ENCODE assay signal across 7 mouse cellular contexts in genomic region chr4:117914031-117914430, GRCm38 (mm10). TPM values are rescaled to one million over a fixed set of nuclear protein-coding genes. Genes with fewer than 3 reads are reported as not detected.
A peak's percentile ranks its signal among the peaks of the same experiment; 100 is the strongest.
DNase-seq lines count a peak whose midpoint lies in the region; ATAC-seq and TF ChIP-seq lines count a peak whose summit lies in the region.

No protein-coding gene starts in this region.

- no peak for DNase-seq in embryonic facial prominence, embryonic 14.5 days (ENCODE audit: low spot score)
- DNase-seq in hindbrain, embryonic 14.5 days (ENCODE audit: low spot score): no peak
- no peak for DNase-seq in midbrain, postnatal 0 days (ENCODE audit: low spot score)
- no peak for DNase-seq in right cerebral cortex, postnatal 14 days
- DNase-seq in ovary, postnatal 10 days (ENCODE audit: low spot score): no peak

- peak overlapping the region; percentile 87 for H3K4me2 ChIP-seq in embryonic facial prominence, embryonic 14.5 days (ENCODE audit: low read depth, low read length)
- H3K4me2 ChIP-seq in hindbrain, embryonic 14.5 days (replicated peaks): peak overlapping the region; percentile 98
- H3K4me2 ChIP-seq in midbrain, postnatal 0 days (ENCODE audit: low read depth, low read length, poor library complexity, severe bottlenecking): peak overlapping the region; percentile 84

- peak overlapping the region; percentile 98 for H3K4me3 ChIP-seq in megakaryocyte, embryonic 14.5 days (replicated peaks)
- H3K4me3 ChIP-seq in embryonic facial prominence, embryonic 14.5 days (ENCODE audit: low read depth, low read length): peak overlapping the region; percentile 71
- H3K4me3 ChIP-seq in hindbrain, embryonic 14.5 days (replicated peaks; ENCODE audit: low read length): peak overlapping the region; percentile 83
- H3K4me3 ChIP-seq in midbrain, postnatal 0 days (ENCODE audit: low read depth, low read length): peak overlapping the region; percentile 68

- ATAC-seq in megakaryocyte, adult 5-6 weeks (ENCODE audit: poor library complexity, severe bottlenecking): no peak
- no peak for ATAC-seq in embryonic facial prominence, embryonic 14.5 days (ENCODE audit: low read depth)
- no peak; the same call in 1 of the 2 replicates for ATAC-seq in hindbrain, embryonic 14.5 days (ENCODE audit: low FRiP score)
- ATAC-seq in midbrain, postnatal 0 days (ENCODE audit: low FRiP score): 0 out of 2 replicates have a peak, but pooled peaks have one; percentile 2

- peak overlapping the region; percentile 82 for H3K9ac ChIP-seq in embryonic facial prominence, embryonic 14.5 days (ENCODE audit: low read depth, low read length)
- H3K9ac ChIP-seq in hindbrain, embryonic 14.5 days: peak overlapping the region; percentile 75
- peak overlapping the region; percentile 75 for H3K9ac ChIP-seq in midbrain, postnatal 0 days (replicated peaks; ENCODE audit: low read length, poor library complexity, severe bottlenecking)

- TF ChIP-seq CTCF in midbrain, postnatal 0 days (IDR thresholded peaks at IDR 0.05): no peak

- H3K27me3 ChIP-seq in megakaryocyte, embryonic 14.5 days (replicated peaks): no peaks in the 10 kb centered on the region
- no peaks in the 10 kb centered on the region for H3K27me3 ChIP-seq in embryonic facial prominence, embryonic 14.5 days (replicated peaks; ENCODE audit: control insufficient read depth, insufficient read depth, low read length)
- no peaks in the 10 kb centered on the region for H3K27me3 ChIP-seq in hindbrain, embryonic 14.5 days (ENCODE audit: control insufficient read depth, insufficient read depth, low read length)
- H3K27me3 ChIP-seq in midbrain, postnatal 0 days (ENCODE audit: insufficient read depth, low read length): no peaks in the 10 kb centered on the region

- peaks cover 81% of the 10 kb centered on the region for H3K4me1 ChIP-seq in megakaryocyte, embryonic 14.5 days
- H3K4me1 ChIP-seq in embryonic facial prominence, embryonic 14.5 days (ENCODE audit: control insufficient read depth, insufficient read depth, low read length): peaks cover 26% of the 10 kb centered on the region
- peaks cover 47% of the 10 kb centered on the region for H3K4me1 ChIP-seq in hindbrain, embryonic 14.5 days (replicated peaks; ENCODE audit: control insufficient read depth, insufficient read depth, low read length)
- H3K4me1 ChIP-seq in midbrain, postnatal 0 days (ENCODE audit: insufficient read depth, low read length): peaks cover 13% of the 10 kb centered on the region; the same call in 1 of the 2 replicates

- H3K27ac ChIP-seq in embryonic facial prominence, embryonic 14.5 days (replicated peaks; ENCODE audit: low read depth, low read length): no peak overlapping the region
- H3K27ac ChIP-seq in hindbrain, embryonic 14.5 days: no peak overlapping the region
- H3K27ac ChIP-seq in midbrain, postnatal 0 days (ENCODE audit: low read depth, low read length): no peak overlapping the region

- H3K9me3 ChIP-seq in megakaryocyte, embryonic 14.5 days: no peaks in the 10 kb centered on the region
- no peaks in the 10 kb centered on the region for H3K9me3 ChIP-seq in embryonic facial prominence, embryonic 14.5 days (ENCODE audit: control insufficient read depth, low read length)
- no peaks in the 10 kb centered on the region for H3K9me3 ChIP-seq in hindbrain, embryonic 14.5 days (ENCODE audit: control insufficient read depth, low read length)
- no peaks in the 10 kb centered on the region for H3K9me3 ChIP-seq in midbrain, postnatal 0 days (ENCODE audit: low read length)

- peaks cover 35% of the 10 kb centered on the region for H3K36me3 ChIP-seq in megakaryocyte, embryonic 14.5 days (replicated peaks; ENCODE audit: low read length)
- H3K36me3 ChIP-seq in embryonic facial prominence, embryonic 14.5 days (ENCODE audit: control insufficient read depth, insufficient read depth, low read length): peaks cover 29% of the 10 kb centered on the region
- H3K36me3 ChIP-seq in hindbrain, embryonic 14.5 days (replicated peaks; ENCODE audit: control insufficient read depth, insufficient read depth): peaks cover 23% of the 10 kb centered on the region
- no peaks in the 10 kb centered on the region; the same call in 1 of the 2 replicates for H3K36me3 ChIP-seq in midbrain, postnatal 0 days (ENCODE audit: insufficient read depth, low read length)

- 5% methylated on average over 3 of the region's 8 CpGs for WGBS in embryonic facial prominence, embryonic 14.5 days
- 19% methylated on average over 8 of the region's 8 CpGs for WGBS in hindbrain, embryonic 14.5 days
- 11% methylated on average over 8 of the region's 8 CpGs for whole genome bisulfite sequencing in midbrain, postnatal 0 days

RNA-seq across cellular contexts. Expression of gene Ipo13, which starts 0.8 kb away (rescaled TPM):
- 7.4 and 13.2 TPM in 2 replicates for polyA plus RNA-seq in megakaryocyte, embryonic 14.5 days (2012; ENCODE audit: insufficient read depth, low replicate concordance)
- total RNA-seq in megakaryocyte, adult 5-6 weeks (2015): 15.5 and 17.0 TPM in 2 replicates
- total RNA-seq in megakaryocyte, adult 5-6 weeks (2017): 8.7 and 11.2 TPM in 2 replicates
- 38.2 and 40.6 TPM in 2 replicates for polyA plus RNA-seq in embryonic facial prominence, embryonic 14.5 days (2014; fragmentation: Nextera tagmentation; extraction: Ambion mirVana)
- 55.1 and 56.5 TPM in 2 replicates for polyA plus RNA-seq in hindbrain, embryonic 14.5 days (2014; fragmentation: Nextera tagmentation; extraction: Ambion mirVana)
- total RNA-seq in midbrain, postnatal 0 days (2014; rRNA removed): 30.8 and 39.9 TPM in 2 replicates
- 46.0 and 52.4 TPM in 2 replicates for polyA plus RNA-seq in midbrain, postnatal 0 days (2015; fragmentation: Nextera tagmentation; extraction: Ambion mirVana)

RNA-seq across cellular contexts. Expression of gene Artn, which starts 15.5 kb away (rescaled TPM):
- polyA plus RNA-seq in megakaryocyte, embryonic 14.5 days (2012; ENCODE audit: insufficient read depth, low replicate concordance): 0.74 TPM in 1 of 2 replicates, not detected in the other
- not detected in 2 replicates for total RNA-seq in megakaryocyte, adult 5-6 weeks (2015)
- not detected in 2 replicates for total RNA-seq in megakaryocyte, adult 5-6 weeks (2017)
- polyA plus RNA-seq in embryonic facial prominence, embryonic 14.5 days (2014; fragmentation: Nextera tagmentation; extraction: Ambion mirVana): 2.1 and 2.8 TPM in 2 replicates
- 0.95 and 0.96 TPM in 2 replicates for polyA plus RNA-seq in hindbrain, embryonic 14.5 days (2014; fragmentation: Nextera tagmentation; extraction: Ambion mirVana)
- 1.7 and 2.0 TPM in 2 replicates for total RNA-seq in midbrain, postnatal 0 days (2014; rRNA removed)
- polyA plus RNA-seq in midbrain, postnatal 0 days (2015; fragmentation: Nextera tagmentation; extraction: Ambion mirVana): 0.48 and 0.77 TPM in 2 replicates

RNA-seq across cellular contexts. Expression of gene Dph2, which starts 22.2 kb away (rescaled TPM):
- 3.1 and 9.9 TPM in 2 replicates for polyA plus RNA-seq in megakaryocyte, embryonic 14.5 days (2012; ENCODE audit: insufficient read depth, low replicate concordance)
- total RNA-seq in megakaryocyte, adult 5-6 weeks (2015): 5.2 and 6.5 TPM in 2 replicates
- total RNA-seq in megakaryocyte, adult 5-6 weeks (2017): 4.1 and 4.3 TPM in 2 replicates
- polyA plus RNA-seq in embryonic facial prominence, embryonic 14.5 days (2014; fragmentation: Nextera tagmentation; extraction: Ambion mirVana): 13.4 and 15.0 TPM in 2 replicates
- 22.9 and 25.1 TPM in 2 replicates for polyA plus RNA-seq in hindbrain, embryonic 14.5 days (2014; fragmentation: Nextera tagmentation; extraction: Ambion mirVana)
- 13.8 and 23.3 TPM in 2 replicates for total RNA-seq in midbrain, postnatal 0 days (2014; rRNA removed)
- 13.3 and 15.9 TPM in 2 replicates for polyA plus RNA-seq in midbrain, postnatal 0 days (2015; fragmentation: Nextera tagmentation; extraction: Ambion mirVana)

RNA-seq across cellular contexts. Expression of gene Atp6v0b, which starts 26.9 kb away (rescaled TPM):
- polyA plus RNA-seq in megakaryocyte, embryonic 14.5 days (2012; ENCODE audit: insufficient read depth, low replicate concordance): 395 and 493 TPM in 2 replicates
- 482 and 584 TPM in 2 replicates for total RNA-seq in megakaryocyte, adult 5-6 weeks (2015)
- 229 and 245 TPM in 2 replicates for total RNA-seq in megakaryocyte, adult 5-6 weeks (2017)
- polyA plus RNA-seq in embryonic facial prominence, embryonic 14.5 days (2014; fragmentation: Nextera tagmentation; extraction: Ambion mirVana): 199 and 230 TPM in 2 replicates
- polyA plus RNA-seq in hindbrain, embryonic 14.5 days (2014; fragmentation: Nextera tagmentation; extraction: Ambion mirVana): 589 and 599 TPM in 2 replicates
- 607 and 625 TPM in 2 replicates for total RNA-seq in midbrain, postnatal 0 days (2014; rRNA removed)
- polyA plus RNA-seq in midbrain, postnatal 0 days (2015; fragmentation: Nextera tagmentation; extraction: Ambion mirVana): 667 and 754 TPM in 2 replicates

RNA-seq across cellular contexts. Expression of gene B4galt2, which starts 30.7 kb away (rescaled TPM):
- 1.5 TPM in 1 of 2 replicates, not detected in the other for polyA plus RNA-seq in megakaryocyte, embryonic 14.5 days (2012; ENCODE audit: insufficient read depth, low replicate concordance)
- not detected in 2 replicates for total RNA-seq in megakaryocyte, adult 5-6 weeks (2015)
- 0.61 TPM in 1 of 2 replicates, not detected in the other for total RNA-seq in megakaryocyte, adult 5-6 weeks (2017)
- 34.3 and 42.8 TPM in 2 replicates for polyA plus RNA-seq in embryonic facial prominence, embryonic 14.5 days (2014; fragmentation: Nextera tagmentation; extraction: Ambion mirVana)
- 78.0 and 81.4 TPM in 2 replicates for polyA plus RNA-seq in hindbrain, embryonic 14.5 days (2014; fragmentation: Nextera tagmentation; extraction: Ambion mirVana)
- total RNA-seq in midbrain, postnatal 0 days (2014; rRNA removed): 238 and 337 TPM in 2 replicates
- 86.8 and 92.9 TPM in 2 replicates for polyA plus RNA-seq in midbrain, postnatal 0 days (2015; fragmentation: Nextera tagmentation; extraction: Ambion mirVana)
